Comparison of ENCODE assay signal across 18 mouse cellular contexts in the genomic region with DNA sequence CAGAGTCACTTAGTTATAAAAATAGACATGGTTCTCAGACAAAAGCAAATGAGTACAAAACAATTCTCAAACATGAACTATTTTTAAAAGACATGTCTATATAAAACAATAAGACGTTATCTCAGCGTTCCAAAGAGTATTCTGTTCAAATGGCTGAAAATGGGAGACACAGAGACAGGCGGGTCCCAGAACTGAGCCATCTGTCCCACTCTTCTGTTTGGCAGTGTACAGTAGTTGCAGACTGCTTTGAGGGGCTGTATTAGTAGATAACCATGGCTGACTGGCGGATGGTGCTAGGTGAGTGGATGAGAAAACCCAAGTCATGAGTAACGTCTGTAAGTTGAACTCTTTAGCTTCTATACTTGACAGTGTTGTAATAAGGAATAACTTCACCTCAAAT.
"Had no signal": no experiment of that assay in that cellular context is flagged by ENCODE, and none has a peak within 500 bp of the region (broad histone marks: within the 10 kb centered on the region; RNA-seq: fewer than 3 reads in every experiment).

No protein-coding gene starts in this region.

- DNase-seq: kidney, adult 11 months; kidney, adult 9 months; kidney, postnatal 4 days; lung, postnatal 14 days; retina, postnatal 1 day; right cerebral cortex, postnatal 25 days; thymus, postnatal 36 days had no signal

- H3K9ac ChIP-seq: liver, embryonic 15.5 days; lung, embryonic 15.5 days; midbrain, embryonic 15.5 days; neural tube, embryonic 13.5 days had no signal

- ATAC-seq: midbrain, embryonic 15.5 days had no signal

- H3K9me3 ChIP-seq: limb, embryonic 10.5 days; liver, embryonic 15.5 days; lung, embryonic 15.5 days; megakaryocyte, embryonic 14.5 days; midbrain, embryonic 15.5 days; neural tube, embryonic 13.5 days had no signal

- H3K4me2 ChIP-seq: liver, embryonic 11.5 days; liver, embryonic 15.5 days; lung, embryonic 15.5 days; midbrain, embryonic 11.5 days; midbrain, embryonic 15.5 days; neural tube, embryonic 13.5 days had no signal

- H3K27me3 ChIP-seq: liver, embryonic 15.5 days; lung, embryonic 15.5 days; midbrain, embryonic 15.5 days; neural tube, embryonic 13.5 days had no signal

- H3K4me3 ChIP-seq: limb, embryonic 10.5 days; liver, embryonic 15.5 days; lung, embryonic 15.5 days; megakaryocyte, embryonic 14.5 days; midbrain, embryonic 15.5 days; neural tube, embryonic 13.5 days had no signal

- H3K27ac ChIP-seq: kidney, postnatal 0 days; limb, embryonic 10.5 days; liver, embryonic 15.5 days; lung, embryonic 15.5 days; macrophage; midbrain, embryonic 15.5 days; neural tube, embryonic 13.5 days; stomach, postnatal 0 days had no signal

- H3K36me3 ChIP-seq: liver, embryonic 15.5 days; lung, embryonic 15.5 days had no signal
